Mouse (Mus musculus) midbrain, embryonic 14.5 days (tissue): ENCODE data around the gene Hdc. TPM values are rescaled to one million over a fixed set of nuclear protein-coding genes. Genes with fewer than 3 reads are reported as not detected.
A peak's percentile ranks its signal among the peaks of the same experiment; 100 is the strongest.
"Not testable (repeated sequence)": the region's sequence is repeated elsewhere in the genome, so short reads cannot be mapped to it uniquely, and the experiment has no call there.

Experiments used
- ATAC-seq: fragments of 200-750 bp; cut with Nextera tagmentation; 2 replicates; pipeline ENCODE4 v1.8.0; 2017; ENCODE audit warnings: moderate number of reproducible peaks, moderate library complexity; ENCODE audit not compliant: low FRiP score, low TSS enrichment
- DNase-seq: peaks from one replicate; pipeline ENCODE4 v3.0.0-alpha.2; 2015
- H3K27ac ChIP-seq: fragments of 300-500 bp; sonication (generic); replicated peaks from 2 replicates; pipeline ENCODE4 v1.5.1; 2014; ENCODE audit warnings: mild to moderate bottlenecking, low read depth, low read length, moderate library complexity
- H3K27me3 ChIP-seq: fragments of 300-500 bp; sonication (generic); 2 replicates; pipeline ENCODE4 v1.6.1; 2014; ENCODE audit warnings: low read length, control low read depth, mixed read lengths; ENCODE audit not compliant: control insufficient read depth, insufficient read depth
- H3K36me3 ChIP-seq: fragments of 300-500 bp; sonication (generic); 2 replicates; pipeline ENCODE4 v1.6.1; 2014; ENCODE audit warnings: low read length, control low read depth; ENCODE audit not compliant: control insufficient read depth, insufficient read depth
- H3K4me1 ChIP-seq: fragments of 300-500 bp; sonication (generic); 2 replicates; pipeline ENCODE4 v1.6.1; 2014; ENCODE audit warnings: mild to moderate bottlenecking, antibody characterized with exemption, low read length, control low read depth; ENCODE audit not compliant: control insufficient read depth, insufficient read depth
- H3K4me2 ChIP-seq: fragments of 300-500 bp; sonication (generic); 2 replicates; pipeline ENCODE4 v1.6.1; 2014; ENCODE audit warnings: mild to moderate bottlenecking, low read length, moderate library complexity
- H3K4me3 ChIP-seq: fragments of 300-500 bp; sonication (generic); replicated peaks from 2 replicates; pipeline ENCODE4 v1.5.1; 2014; ENCODE audit warnings: low read depth, low read length
- H3K9ac ChIP-seq: fragments of 300-500 bp; sonication (generic); replicated peaks from 2 replicates; pipeline ENCODE4 v1.6.1; 2014; ENCODE audit warnings: mild to moderate bottlenecking, low read length, moderate library complexity
- H3K9me3 ChIP-seq: fragments of 300-500 bp; sonication (generic); 2 replicates; pipeline ENCODE4 v1.6.1; 2016; ENCODE audit warnings: low read length, control low read depth, mixed read lengths; ENCODE audit not compliant: control insufficient read depth
- WGBS: fragments of 180-500 bp; shearing (Covaris S2); extraction: QIAGEN DNeasy Blood & Tissue Kit; methylation state at CpG from one replicate; pipeline ENCODE4 v1.1.7; 2014; 5-methylcytosine and 5-hydroxymethylcytosine counted together
- polyA plus RNA-seq: library from polyadenylated mRNA; unstranded; fragments of >200 nt; fragmentation: Nextera tagmentation; extraction: Ambion mirVana; gene quantifications from 2 replicates; pipeline ENCODE4 v1.2.1, GENCODE M21; 2014

The Hdc gene
- polyA plus RNA-seq, 1 experiment from 2014 or later: 0.68 TPM

DNA sequence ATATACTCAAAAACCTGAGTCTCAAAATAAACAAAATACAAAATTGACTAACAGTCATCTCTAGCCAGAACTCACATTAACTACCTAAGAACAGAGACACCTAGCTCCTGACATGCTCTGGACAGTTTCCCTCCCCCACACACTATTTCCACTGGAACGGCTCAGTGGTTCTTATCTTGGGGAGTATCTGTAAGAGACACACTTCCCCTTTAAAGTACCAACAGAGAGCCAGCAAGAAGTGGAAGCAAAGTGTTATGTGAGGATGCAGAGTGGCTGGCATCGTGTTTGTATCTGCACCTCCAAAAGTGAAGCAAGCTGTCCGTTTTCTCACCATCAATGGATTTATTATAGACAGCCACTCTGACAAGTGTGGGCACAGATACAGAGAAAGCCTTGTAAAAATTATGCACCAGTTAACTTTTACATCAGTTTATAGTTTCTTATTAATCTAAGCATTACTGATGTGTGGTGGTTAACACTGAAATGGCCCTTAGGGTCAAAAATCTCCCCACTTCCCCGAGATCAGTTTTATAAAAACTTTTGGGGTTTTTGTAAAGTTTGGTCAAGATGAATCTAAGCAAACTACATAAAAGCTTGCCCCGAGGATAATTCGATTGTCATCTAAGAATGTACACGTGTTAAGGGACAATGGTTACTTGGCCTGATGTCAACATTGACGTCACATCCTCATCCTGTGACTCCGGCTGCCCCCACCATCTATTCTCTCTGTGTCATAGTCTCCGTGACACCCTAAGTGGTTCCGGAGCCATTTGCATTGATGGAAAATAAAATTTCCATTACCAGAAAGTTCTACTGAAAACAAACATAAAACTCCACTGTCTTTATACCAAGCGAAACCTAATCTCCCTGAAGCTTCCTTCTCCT lies 17.1 kb upstream of the Hdc start:
- Histone ChIP-seq H3K9ac (no peak overlapping the region), H3K27ac (no peak overlapping the region), H3K9me3 (no peaks in the 10 kb centered on the region), H3K4me1 (no peaks in the 10 kb centered on the region), H3K4me2 (no peak overlapping the region), H3K27me3 (no peaks in the 10 kb centered on the region), H3K4me3 (no peak overlapping the region), H3K36me3 (peaks cover 50% of the 10 kb centered on the region)
- 86% methylated on average over 12 of the region's 12 CpGs for WGBS
- ATAC-seq (no peak), DNase-seq (no peak)

- Histone ChIP-seq H3K27me3 (no peaks in the 10 kb centered on the region), H3K4me3 (no peak overlapping the region), H3K4me1 (no peaks in the 10 kb centered on the region), H3K9me3 (no peaks in the 10 kb centered on the region), H3K36me3 (peaks cover 42% of the 10 kb centered on the region), H3K9ac (no peak overlapping the region), H3K27ac (no peak overlapping the region), H3K4me2 (no peak overlapping the region)
- ATAC-seq (no peak), DNase-seq (no peak)
- WGBS: 94% methylated on average over 2 of the region's 2 CpGs
These were observed 14.1 kb upstream of the Hdc start for GRCm38 (mm10) chr2:126633165-126633564.

GRCm38 (mm10) chr2:126628455-126628995 lies 9.4 kb upstream of the Hdc start:
- H3K27ac ChIP-seq: no peak overlapping the region
- H3K4me3 ChIP-seq: no peak overlapping the region
- H3K27me3 ChIP-seq: no peaks in the 10 kb centered on the region
- no peak overlapping the region for H3K4me2 ChIP-seq
- H3K4me1 ChIP-seq: no peaks in the 10 kb centered on the region
- H3K36me3 ChIP-seq: peaks cover 23% of the 10 kb centered on the region
- H3K9ac ChIP-seq: no peak overlapping the region
- DNase-seq (no peak), ATAC-seq (no peak)
- 95% methylated on average over 9 of the region's 9 CpGs for WGBS
- H3K9me3 ChIP-seq: no peaks in the 10 kb centered on the region

DNA sequence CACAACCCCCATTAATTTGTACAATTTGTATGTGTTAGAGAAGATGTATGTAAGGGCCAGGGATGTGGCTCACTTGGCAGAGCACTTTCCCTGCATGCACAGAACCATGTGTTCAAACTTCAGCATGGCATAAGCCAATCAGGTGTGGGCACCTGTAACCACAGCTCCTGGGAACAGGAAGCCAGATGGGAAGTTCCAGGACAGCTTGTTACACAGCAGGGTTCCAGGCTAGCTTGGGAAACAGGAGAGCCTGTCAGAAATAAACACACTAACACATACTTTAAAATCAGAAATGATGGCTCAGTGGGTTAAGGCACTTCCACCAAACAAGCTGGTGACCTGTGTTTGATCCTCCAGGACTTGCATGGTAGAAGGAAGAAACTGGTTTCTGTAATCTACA lies 4.0 kb upstream of the Hdc start:
- ATAC-seq (no peak), DNase-seq (no peak)
- H3K4me3 ChIP-seq: no peak overlapping the region
- H3K9me3 ChIP-seq: no peaks in the 10 kb centered on the region
- H3K9ac ChIP-seq: no peak overlapping the region
- no peaks in the 10 kb centered on the region for H3K36me3 ChIP-seq
- no peaks in the 10 kb centered on the region for H3K27me3 ChIP-seq
- no peak overlapping the region for H3K27ac ChIP-seq
- H3K4me1 ChIP-seq: no peaks in the 10 kb centered on the region
- H3K4me2 ChIP-seq: no peak overlapping the region

- Histone ChIP-seq H3K4me3 (no peak overlapping the region), H3K27ac (no peak overlapping the region), H3K9ac (no peak overlapping the region), H3K4me1 (no peaks in the 10 kb centered on the region), H3K9me3 (no peaks in the 10 kb centered on the region), H3K36me3 (no peaks in the 10 kb centered on the region), H3K27me3 (no peaks in the 10 kb centered on the region), H3K4me2 (no peak overlapping the region)
- WGBS: 86% methylated on average over 2 of the region's 2 CpGs
- DNase-seq (no peak), ATAC-seq (no peak)
These were observed 3.4 kb upstream of the Hdc start for GRCm38 (mm10) chr2:126622455-126622854.

- no peak for ATAC-seq
- no peaks in the 10 kb centered on the region for H3K27me3 ChIP-seq
- no peak overlapping the region for H3K9ac ChIP-seq
- no peaks in the 10 kb centered on the region for H3K4me1 ChIP-seq
- H3K9me3 ChIP-seq: no peaks in the 10 kb centered on the region
- peak; percentile 13 for DNase-seq
- no peak overlapping the region for H3K27ac ChIP-seq
- H3K36me3 ChIP-seq: no peaks in the 10 kb centered on the region
- 15% methylated on average over 8 of the region's 8 CpGs for WGBS
- H3K4me3 ChIP-seq: no peak overlapping the region
- no peak overlapping the region for H3K4me2 ChIP-seq
These were observed 474 bp downstream of the Hdc start for GRCm38 (mm10) chr2:126618470-126619179.

DNA sequence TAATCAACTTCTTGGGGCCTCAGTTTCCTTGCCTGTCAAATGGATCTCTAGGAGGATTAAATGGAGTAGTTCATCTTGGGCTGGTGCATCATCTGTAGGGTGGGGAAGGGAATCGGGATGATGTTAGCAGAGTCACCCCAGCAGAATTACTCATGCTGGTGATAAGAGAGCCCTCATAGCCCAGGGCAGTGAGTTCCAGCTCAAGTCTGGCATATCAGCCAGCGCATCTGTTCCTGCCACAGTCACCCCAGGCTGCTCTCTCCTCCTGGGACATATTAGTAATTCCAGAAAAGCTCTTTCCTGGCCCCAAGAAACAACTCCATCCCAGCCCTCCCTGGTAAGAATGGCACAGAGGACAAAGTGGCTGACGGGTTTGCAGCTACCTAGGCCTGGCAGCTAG lies 3.7 kb downstream of the Hdc start:
- Histone ChIP-seq H3K9ac (no peak overlapping the region), H3K36me3 (no peaks in the 10 kb centered on the region), H3K4me3 (no peak overlapping the region), H3K9me3 (no peaks in the 10 kb centered on the region), H3K27me3 (no peaks in the 10 kb centered on the region), H3K27ac (no peak overlapping the region), H3K4me1 (no peaks in the 10 kb centered on the region), H3K4me2 (no peak overlapping the region)
- ATAC-seq (no peak), DNase-seq (no peak)
- WGBS: 82% methylated on average over 3 of the region's 3 CpGs

DNA sequence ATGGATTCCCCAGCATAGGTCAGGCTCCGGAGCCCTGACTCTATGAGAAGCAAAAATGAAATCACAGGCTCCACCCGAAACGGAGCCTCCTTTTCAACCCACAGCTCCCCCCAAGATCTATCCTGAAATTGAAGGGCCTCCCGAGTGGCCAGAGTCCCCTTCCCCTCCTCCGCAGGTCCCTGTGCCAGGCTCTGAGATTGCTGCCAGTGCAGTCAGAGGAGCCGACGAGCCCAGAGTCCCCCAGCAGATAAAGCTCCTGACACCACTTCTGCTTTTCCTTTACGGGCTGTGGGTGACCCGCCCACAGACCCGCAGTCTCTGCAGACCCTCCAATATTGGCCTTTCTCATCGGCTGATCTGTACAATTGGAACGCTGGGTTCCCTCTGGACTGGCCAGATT lies 9.5 kb downstream of the Hdc start:
- H3K27me3 ChIP-seq, H3K4me2 ChIP-seq, H3K9ac ChIP-seq, H3K4me1 ChIP-seq, H3K4me3 ChIP-seq, H3K36me3 ChIP-seq, DNase-seq, ATAC-seq, H3K27ac ChIP-seq, H3K9me3 ChIP-seq: not testable (repeated sequence)
- 79% methylated on average over 12 of the region's 12 CpGs for WGBS
